Comparison of ENCODE assay signal across 8 mouse cellular contexts in the genomic region with DNA sequence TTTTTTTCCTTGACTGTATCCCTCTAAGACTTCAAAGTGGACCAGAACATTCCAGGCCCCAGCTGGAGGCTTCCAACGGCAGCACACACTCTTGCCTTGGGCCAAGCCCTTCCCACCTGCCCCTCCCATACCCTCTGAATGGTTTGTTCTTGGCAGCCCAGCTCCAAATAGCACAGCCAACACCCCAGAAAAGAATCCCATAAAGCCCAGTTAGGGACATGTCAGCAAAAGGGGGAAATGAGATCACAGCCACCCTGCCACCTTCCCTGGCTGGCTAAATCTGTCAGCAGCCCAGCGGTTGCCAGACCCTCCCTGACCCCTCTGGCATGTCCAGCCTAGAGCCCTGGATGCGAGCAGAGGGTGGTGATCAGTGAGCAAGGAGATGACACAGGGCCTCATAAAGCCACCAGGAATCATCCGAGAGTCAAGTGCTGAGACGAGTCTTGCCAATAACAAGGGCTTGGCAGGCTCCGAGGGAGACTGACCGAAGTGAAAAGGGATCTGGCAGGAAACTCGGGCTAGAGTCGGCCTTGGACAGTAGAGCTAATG.
DNase-seq lines count a peak whose midpoint lies in the region; ATAC-seq and TF ChIP-seq lines count a peak whose summit lies in the region.

No protein-coding gene starts in this region.

- H3K4me3 ChIP-seq in heart, embryonic 10.5 days = no peak overlapping the region
- H3K4me3 ChIP-seq in lung, embryonic 15.5 days = no peak overlapping the region
- H3K4me3 ChIP-seq in forebrain, embryonic 15.5 days = no peak overlapping the region
- no peak overlapping the region for H3K4me3 ChIP-seq in forebrain, postnatal 0 days (ENCODE audit: low read depth, low read length)

- H3K27ac ChIP-seq in heart, embryonic 10.5 days = no peak overlapping the region; the same call in 1 of the 2 replicates
- peak overlapping the region; percentile 63 for H3K27ac ChIP-seq in lung, embryonic 15.5 days
- H3K27ac ChIP-seq in forebrain, embryonic 15.5 days (replicated peaks) = no peak overlapping the region
- no peak overlapping the region for H3K27ac ChIP-seq in forebrain, postnatal 0 days (ENCODE audit: low read depth, low read length)

- peaks cover 11% of the 10 kb centered on the region for H3K4me1 ChIP-seq in heart, embryonic 10.5 days
- H3K4me1 ChIP-seq in lung, embryonic 15.5 days = peaks cover 13% of the 10 kb centered on the region
- 0 out of 2 replicates have a peak, but pooled peaks cover 5% of the 10 kb centered on the region for H3K4me1 ChIP-seq in forebrain, embryonic 15.5 days
- H3K4me1 ChIP-seq in forebrain, postnatal 0 days (ENCODE audit: insufficient read depth) = no peaks in the 10 kb centered on the region

- peak; percentile 83 for ATAC-seq in lung, embryonic 15.5 days (ENCODE audit: borderline replicate concordance, extremely low read depth, low FRiP score, low TSS enrichment)
- ATAC-seq in forebrain, embryonic 15.5 days (replicated peaks) = no peak
- ATAC-seq in forebrain, postnatal 0 days = no peak; the same call in 1 of the 2 replicates

- TF ChIP-seq CTCF in forebrain, postnatal 0 days (IDR thresholded peaks at IDR 0.05; ENCODE audit: low read depth) = no peak

- no peaks in the 10 kb centered on the region for H3K9me3 ChIP-seq in heart, embryonic 10.5 days
- H3K9me3 ChIP-seq in lung, embryonic 15.5 days = no peaks in the 10 kb centered on the region
- no peaks in the 10 kb centered on the region for H3K9me3 ChIP-seq in forebrain, embryonic 15.5 days
- H3K9me3 ChIP-seq in forebrain, postnatal 0 days (ENCODE audit: low read length) = no peaks in the 10 kb centered on the region

- no peak overlapping the region for H3K9ac ChIP-seq in lung, embryonic 15.5 days
- no peak overlapping the region for H3K9ac ChIP-seq in forebrain, embryonic 15.5 days (replicated peaks)
- H3K9ac ChIP-seq in forebrain, postnatal 0 days = no peak overlapping the region

- H3K4me2 ChIP-seq in lung, embryonic 15.5 days = no peak overlapping the region
- H3K4me2 ChIP-seq in forebrain, embryonic 15.5 days (replicated peaks) = no peak overlapping the region
- no peak overlapping the region for H3K4me2 ChIP-seq in forebrain, postnatal 0 days (ENCODE audit: low read depth)

- 47% methylated on average over 9 of the region's 9 CpGs for WGBS in heart, embryonic 10.5 days
- 39% methylated on average over 9 of the region's 9 CpGs for WGBS in lung, embryonic 15.5 days
- WGBS in forebrain, embryonic 15.5 days = 71% methylated on average over 9 of the region's 9 CpGs
- 58% methylated on average over 9 of the region's 9 CpGs for WGBS in forebrain, postnatal 0 days

- no peaks in the 10 kb centered on the region for H3K36me3 ChIP-seq in heart, embryonic 10.5 days
- H3K36me3 ChIP-seq in lung, embryonic 15.5 days = no peaks in the 10 kb centered on the region
- no peaks in the 10 kb centered on the region for H3K36me3 ChIP-seq in forebrain, embryonic 15.5 days
- H3K36me3 ChIP-seq in forebrain, postnatal 0 days (ENCODE audit: insufficient read depth) = no peaks in the 10 kb centered on the region

- H3K27me3 ChIP-seq in heart, embryonic 10.5 days (ENCODE audit: insufficient read depth, poor library complexity, severe bottlenecking) = peaks cover 14% of the 10 kb centered on the region
- no peaks in the 10 kb centered on the region; the same call in 1 of the 2 replicates for H3K27me3 ChIP-seq in lung, embryonic 15.5 days
- H3K27me3 ChIP-seq in forebrain, embryonic 15.5 days = no peaks in the 10 kb centered on the region
- H3K27me3 ChIP-seq in forebrain, postnatal 0 days (ENCODE audit: insufficient read depth, low read length) = no peaks in the 10 kb centered on the region

- DNase-seq in heart, adult 11 months = peak; percentile 99
- no peak for DNase-seq in heart, embryonic 10.5 days (ENCODE audit: low spot score)
- peak; percentile 34 for DNase-seq in adrenal gland, adult 8-10 months
- DNase-seq in gastrocnemius, postnatal 4 days (ENCODE audit: low spot score in 2 of 2) = peak; percentile 33 to 68
- no peak for DNase-seq in forebrain, postnatal 0 days
- no peak for DNase-seq in left cerebral cortex, adult 18-20 months (ENCODE audit: low spot score in 2 of 2)

Comparison
In these comparisons a context has a peak if more than half of its experiments do, and no peak if none do; other contexts are left out.
1. DNase-seq: peak in heart, adult 11 months (single experiment), adrenal gland, adult 8-10 months (single experiment) and gastrocnemius, postnatal 4 days (2 of 2); none in heart, embryonic 10.5 days (single experiment), forebrain, postnatal 0 days (single experiment) and left cerebral cortex, adult 18-20 months (0 of 2).